Mouse (Mus musculus) frontal cortex, postnatal 14 days (tissue): ENCODE results near the gene 4921536K21Rik.
A peak's percentile ranks its signal among the peaks of the same experiment; 100 is the strongest.
"Not testable (repeated sequence)": the region's sequence is repeated elsewhere in the genome, so short reads cannot be mapped to it uniquely, and the experiment has no call there.

Experiments used
- DNase-seq, 2 experiments: peaks; one replicate each; pipeline ENCODE4 v3.0.0; 2022; ENCODE audit warnings: low spot score in 2 of 2

The 4921536K21Rik gene

DNA sequence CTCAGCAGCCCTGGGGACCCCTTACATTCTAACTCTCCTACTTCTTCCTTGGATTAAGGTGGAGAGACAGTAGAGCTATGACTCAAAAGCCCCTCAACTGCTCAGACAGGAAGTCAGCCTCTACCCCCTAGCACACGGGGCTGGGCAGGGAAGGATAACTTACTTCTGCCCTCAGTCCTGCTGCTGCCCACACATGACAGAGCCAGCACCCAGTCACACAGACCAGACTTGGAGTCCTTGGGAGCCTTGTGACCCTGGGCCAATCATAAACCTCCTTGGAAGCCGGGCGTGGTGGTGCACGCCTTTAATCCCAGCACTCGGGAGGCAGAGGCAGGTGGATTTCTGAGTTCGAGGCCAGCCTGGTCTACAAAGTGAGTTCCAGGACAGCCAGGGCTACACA is 16.5 kb upstream of the 4921536K21Rik start:
- DNase-seq: not testable (repeated sequence)

GRCm38 (mm10) chr11:3910513-3911310 is 15.8 kb upstream of the 4921536K21Rik start:
- no peak for DNase-seq

DNA sequence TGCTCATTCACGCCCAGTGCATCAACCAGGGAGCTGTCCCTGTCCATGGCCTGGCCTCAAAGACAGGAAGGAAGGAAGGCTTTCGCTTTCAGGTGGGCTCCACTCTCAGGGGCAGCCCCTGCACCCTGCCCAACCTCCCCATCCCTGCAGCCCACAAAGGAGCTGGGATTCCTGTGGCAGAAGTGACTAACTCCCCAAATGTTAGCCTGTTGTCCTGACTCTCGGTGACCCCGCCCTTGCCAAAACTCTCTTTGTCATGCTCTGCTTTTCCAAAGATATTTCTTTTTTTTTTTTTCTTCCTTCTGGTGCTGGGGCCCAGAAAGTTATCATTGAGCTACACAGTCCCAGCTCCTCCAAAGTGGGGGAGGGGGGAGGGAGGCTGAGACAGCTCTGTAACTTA is 14.3 kb upstream of the 4921536K21Rik start:
- DNase-seq: no peak

DNA sequence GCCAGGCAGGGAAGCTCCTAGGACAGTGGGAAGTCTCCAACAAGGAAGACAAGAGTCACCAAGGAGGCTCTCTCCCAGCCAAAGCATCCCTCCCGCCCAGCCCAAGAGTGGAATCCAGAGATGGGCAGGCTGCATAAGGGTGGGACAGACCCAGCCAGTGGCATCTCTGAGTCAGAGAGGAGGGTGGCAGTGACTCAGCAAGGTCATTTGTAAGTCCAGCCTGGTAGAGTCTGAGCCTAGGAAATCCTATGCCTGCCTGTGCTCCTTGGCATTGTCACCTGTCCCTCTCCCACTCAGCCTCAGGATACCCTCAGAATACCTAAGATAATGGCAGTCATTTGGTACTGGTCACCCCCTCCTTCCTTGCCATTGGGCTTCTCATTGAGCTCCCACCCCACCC is 10.5 kb upstream of the 4921536K21Rik start:
- DNase-seq: no peak

- no peak for DNase-seq
Observed at GRCm38 (mm10) chr11:3904673-3905072, 9.8 kb upstream of the 4921536K21Rik start.

DNA sequence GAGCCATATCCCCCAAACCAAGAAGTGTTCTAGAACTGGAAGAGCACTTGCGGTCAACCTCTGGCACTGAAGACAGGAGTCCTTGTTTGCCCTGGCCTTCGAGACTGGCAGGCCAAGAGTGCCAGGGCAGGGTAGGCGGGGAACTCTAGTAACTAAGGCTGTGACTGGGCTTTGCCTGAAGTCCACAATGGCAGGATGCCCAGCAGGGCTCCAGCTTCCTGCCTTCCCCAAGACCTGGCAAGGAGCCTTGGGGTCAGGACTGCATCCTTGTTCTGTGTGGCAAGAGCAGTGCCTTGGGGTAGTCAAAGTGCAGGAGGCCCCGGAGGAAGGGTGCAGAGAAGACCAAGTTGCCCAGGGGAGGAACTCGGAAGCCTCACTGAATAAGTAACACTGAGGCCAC is 8.1 kb upstream of the 4921536K21Rik start:
- peak; percentile 40 to 73 for DNase-seq

DNA sequence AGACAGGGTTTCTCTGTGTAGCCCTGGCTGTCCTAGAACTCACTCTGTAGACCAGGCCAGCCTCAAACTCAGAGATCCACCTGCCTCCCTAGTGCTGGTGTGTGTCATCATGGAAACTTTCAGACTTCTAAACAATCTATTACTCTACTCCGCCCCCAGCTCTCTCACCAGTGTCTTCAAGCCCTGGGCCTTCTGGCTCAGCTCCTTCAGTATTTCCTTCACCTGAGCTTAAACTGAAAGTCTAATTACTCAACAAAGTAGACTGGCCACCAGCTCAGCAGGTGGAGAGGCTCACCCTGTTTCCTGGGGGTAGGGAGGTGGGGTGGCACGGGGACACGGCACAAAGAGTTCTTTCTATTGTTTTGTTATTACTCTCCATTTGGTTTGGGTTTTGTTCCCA is 7.6 kb upstream of the 4921536K21Rik start:
- no peak for DNase-seq

- no peak for DNase-seq
Observed at GRCm38 (mm10) chr11:3900296-3900695, 5.4 kb upstream of the 4921536K21Rik start.

GRCm38 (mm10) chr11:3895933-3896332 is 1.0 kb upstream of the 4921536K21Rik start:
- no peak for DNase-seq

- DNase-seq: no peak
Observed at GRCm38 (mm10) chr11:3895458-3895857, 560 bp upstream of the 4921536K21Rik start.

DNA sequence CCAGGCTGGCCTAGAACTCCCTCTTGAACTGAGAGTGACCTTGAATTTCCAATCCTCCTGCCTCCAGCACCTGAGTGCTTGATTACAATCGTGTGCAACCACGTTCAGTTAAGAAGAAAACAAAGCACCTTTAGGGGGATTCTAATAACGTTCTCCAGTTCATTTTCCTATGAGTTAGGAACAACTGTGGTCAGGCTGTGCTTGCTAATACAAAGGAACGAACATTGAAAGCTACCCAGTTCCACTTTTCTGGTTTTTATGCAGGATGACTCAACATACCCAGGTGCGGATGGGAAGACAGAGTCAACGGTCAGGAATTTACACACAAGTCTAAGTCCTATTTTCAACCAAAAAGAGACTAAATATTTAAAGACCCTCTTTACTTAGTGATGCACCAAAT is 928 bp downstream of the 4921536K21Rik start:
- no peak for DNase-seq

DNA sequence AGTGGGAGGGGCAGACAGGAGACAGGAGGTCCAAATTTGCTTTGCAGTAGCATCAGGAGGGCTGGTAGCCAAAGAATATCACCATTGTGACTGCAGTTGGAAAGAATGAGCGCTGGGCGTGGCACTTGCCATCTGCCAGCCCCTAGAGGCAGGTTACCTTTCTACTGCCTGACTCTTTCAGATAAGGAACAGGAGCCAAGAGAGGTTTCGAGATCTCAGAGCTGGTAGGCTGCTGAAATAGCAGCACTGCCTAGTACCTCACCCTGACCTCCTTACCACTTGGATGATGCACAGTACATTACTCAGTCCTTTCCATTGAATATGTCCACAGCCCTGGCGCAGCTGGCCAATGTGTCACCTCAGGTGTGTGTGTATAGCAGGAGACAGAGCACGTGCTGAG is 7.6 kb downstream of the 4921536K21Rik start:
- no peak for DNase-seq

DNA sequence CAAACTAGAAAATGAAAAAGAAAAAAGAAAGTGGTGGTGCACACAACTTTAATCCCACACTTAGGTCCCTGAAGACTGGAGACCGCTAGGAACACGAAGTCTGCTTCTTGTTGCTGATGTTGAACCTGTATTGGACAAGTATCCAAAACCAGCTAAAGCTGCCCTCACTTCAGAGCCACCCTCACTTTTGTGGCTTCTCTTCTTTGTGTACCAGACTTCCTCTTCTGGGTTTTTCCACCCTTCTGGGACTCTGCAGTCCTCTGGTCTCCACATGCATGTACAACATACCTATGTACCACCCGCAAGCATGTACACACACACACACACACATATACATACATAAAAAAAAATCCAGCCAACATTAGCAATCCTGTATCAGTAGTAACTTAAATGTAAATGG is 11.2 kb downstream of the 4921536K21Rik start:
- no peak for DNase-seq

- peak; percentile 35 to 73 for DNase-seq
Observed at GRCm38 (mm10) chr11:3879836-3880235, 15.1 kb downstream of the 4921536K21Rik start.

DNA sequence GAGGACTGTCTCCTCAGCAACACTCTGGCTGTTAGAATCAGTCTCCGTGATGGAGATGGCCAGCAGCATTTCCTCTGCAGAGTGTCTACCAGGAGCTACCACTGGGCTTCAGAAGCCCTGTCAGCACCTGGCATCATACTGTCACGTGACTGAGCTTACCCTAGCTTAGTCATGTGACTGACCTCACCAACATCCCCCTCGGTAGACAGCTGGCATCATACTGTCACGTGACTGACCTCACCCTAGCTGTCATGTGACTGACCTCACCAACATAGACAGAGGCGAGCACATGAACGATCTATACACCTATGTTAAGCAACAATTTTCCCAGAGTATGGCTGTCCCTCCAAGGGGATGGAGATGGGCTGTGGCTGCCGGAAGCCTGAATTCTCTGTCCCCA is 16.2 kb downstream of the 4921536K21Rik start:
- DNase-seq: no peak

- DNase-seq: no peak
Observed at GRCm38 (mm10) chr11:3876419-3876818, 18.5 kb downstream of the 4921536K21Rik start.

DNA sequence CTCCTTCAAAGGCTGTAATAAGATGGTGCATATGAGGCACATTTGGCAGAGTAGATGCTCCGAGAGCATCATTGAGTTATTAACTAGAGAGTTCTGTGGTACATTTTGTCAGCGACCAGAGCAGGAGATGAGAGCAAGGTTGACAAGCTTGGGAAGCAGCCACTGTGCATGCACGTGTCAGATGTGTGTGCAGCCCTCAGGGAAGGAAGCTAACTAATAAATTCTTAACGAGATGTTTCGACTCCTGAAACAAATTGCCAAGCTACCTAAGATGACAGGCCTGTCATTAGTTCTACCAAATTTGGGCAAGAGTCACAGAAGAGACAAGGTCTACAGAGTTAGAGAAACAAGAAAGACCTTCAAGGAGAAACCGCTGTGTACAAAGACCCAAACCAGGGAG is 30.6 kb downstream of the 4921536K21Rik start:
- no peak for DNase-seq

DNA sequence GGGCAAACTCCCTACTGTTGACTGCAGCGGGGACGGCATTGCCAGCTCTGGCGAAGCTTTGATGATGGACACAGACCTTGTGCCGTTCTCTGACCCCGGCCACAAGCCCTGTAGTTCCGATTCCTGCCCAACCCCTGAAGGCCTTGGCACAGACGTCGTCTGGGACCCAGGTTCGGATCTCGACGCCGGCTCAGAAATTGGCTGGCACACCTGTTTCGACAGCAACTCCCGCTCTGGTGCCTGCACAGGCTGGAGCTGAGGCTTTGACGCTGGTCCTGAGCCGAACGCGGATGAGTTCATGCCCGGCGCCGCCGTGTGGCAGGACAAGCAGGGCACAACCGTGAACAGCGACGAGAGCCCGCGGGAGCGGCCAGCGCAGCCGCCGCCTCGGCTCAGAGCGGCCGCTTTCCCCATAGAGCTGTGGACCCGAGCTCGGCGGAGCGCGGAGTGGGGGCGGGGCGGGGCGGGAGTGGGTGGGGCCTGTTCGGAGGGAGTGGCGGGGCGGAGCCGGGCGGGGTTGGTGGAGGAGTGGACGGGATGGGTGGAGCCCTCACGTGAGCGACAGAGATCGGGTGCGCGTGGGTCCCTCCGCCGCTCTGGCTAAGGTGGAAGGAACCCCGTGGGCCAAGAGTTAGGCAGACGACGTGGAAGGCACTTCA is 31.3 kb downstream of the 4921536K21Rik start, which contains the start of gene Osbp2:
Gene Osbp2, minus strand, starts transcription at position 450 of the 659 bp plus-strand sequence.
- peak; percentile 56 to 59 for DNase-seq

- DNase-seq: no peak
Observed at GRCm38 (mm10) chr11:3862661-3863453, 32.0 kb downstream of the 4921536K21Rik start.

DNA sequence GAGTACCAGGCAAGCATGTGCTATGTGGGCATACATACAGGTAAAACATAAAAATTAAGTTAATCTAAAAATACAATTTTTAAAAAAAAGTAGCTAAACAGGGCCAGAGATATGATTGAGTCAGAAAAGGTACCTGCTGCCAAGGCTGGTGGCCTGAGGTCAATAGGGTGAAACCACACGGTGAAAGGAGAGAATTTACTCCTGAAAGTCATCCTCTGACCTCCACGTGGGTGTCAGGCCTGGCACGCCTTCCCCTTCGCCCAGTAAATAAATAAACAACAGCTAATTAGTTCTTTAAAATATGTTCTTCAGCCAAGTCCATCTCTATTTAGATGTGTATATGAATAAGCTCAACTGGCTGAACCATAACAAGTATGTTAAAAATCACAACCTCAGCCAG is 34.5 kb downstream of the 4921536K21Rik start:
- no peak for DNase-seq

DNA sequence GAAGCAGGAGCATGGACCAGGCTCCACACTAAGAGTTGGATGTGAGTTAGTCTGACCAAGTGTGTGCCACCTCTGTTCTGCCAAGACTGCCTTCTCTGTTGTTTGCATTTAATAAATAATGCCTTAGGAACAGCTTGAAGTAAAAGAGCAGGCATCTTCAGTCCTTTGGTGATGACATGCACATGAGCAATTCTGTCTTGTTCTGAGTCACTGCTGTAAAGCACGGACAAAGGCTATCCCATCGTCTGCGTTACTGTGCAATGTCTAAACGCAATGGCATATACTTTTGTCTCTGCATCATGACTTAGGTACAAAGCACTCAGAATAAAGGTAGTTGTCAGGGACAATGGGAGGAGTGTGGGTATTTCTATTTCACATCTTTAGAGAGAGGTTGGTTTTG is 35.1 kb downstream of the 4921536K21Rik start:
- no peak for DNase-seq

GRCm38 (mm10) chr11:3857902-3858301 is 37.0 kb downstream of the 4921536K21Rik start:
- no peak for DNase-seq
